9 mouse cellular contexts compared by ENCODE assay signal in the genomic region with DNA sequence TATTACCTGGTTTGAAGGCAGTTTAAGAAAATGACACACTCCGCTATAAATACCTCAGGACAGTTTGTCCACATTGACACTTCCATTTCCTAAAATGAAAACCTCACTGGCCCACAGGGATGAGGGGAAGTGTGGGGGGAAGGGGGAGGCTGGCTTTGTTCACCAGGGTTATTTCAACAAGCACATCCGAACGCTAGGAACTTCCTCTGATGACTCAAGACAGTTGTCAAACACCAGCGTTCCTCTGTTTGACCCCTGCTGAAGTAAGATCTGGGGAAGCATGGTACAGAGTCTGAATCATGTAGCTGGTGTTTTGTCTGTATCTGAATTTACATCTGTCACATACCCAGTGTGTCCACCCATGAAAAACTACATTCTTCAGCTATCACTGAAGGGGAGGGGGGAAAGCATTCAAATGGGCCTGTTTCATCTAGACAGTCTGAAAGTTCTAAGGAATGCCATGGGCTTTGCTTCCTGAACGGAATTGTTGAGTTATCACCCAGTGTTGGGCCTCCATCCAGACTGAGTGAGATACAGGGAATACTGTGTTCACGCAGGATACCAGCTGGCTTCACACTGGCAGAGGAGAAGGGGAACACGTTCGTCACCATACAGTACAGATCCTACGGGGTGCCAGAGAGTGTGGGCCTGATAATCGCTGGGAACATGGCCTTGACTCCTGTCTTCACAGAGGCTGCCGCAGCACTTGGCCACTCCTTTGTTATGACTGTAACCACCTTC. TPM values are rescaled to one million over a fixed set of nuclear protein-coding genes. Genes with fewer than 3 reads are reported as not detected.
DNase-seq lines count a peak whose midpoint lies in the region; ATAC-seq and TF ChIP-seq lines count a peak whose summit lies in the region.
"Had no signal": no experiment of that assay in that cellular context is flagged by ENCODE, and none has a peak within 500 bp of the region (broad histone marks: within the 10 kb centered on the region; RNA-seq: fewer than 3 reads in every experiment).

No protein-coding gene starts in this region.

- DNase-seq in gastrocnemius, adult 2 months: peak; percentile 58
- no peak for DNase-seq in gastrocnemius, adult 8-10 months (ENCODE audit: low spot score in 2 of 2)
- DNase-seq in CD4-positive, CD25-positive, alpha-beta regulatory T cell, adult 2 months (ENCODE audit: low read depth, low spot score): peak; percentile 50
- DNase-seq in lung, postnatal 10 days: peak; percentile 88
- DNase-seq in cerebellum, adult 8-10 months: no peak
- DNase-seq in MN1 (ENCODE audit: low spot score): no peak

- 0 out of 2 replicates have a peak, but pooled peaks cover 15% of the 10 kb centered on the region for H3K4me1 ChIP-seq in intestine, postnatal 0 days (replicated peaks; ENCODE audit: control insufficient read depth, insufficient read depth, low read length)

- H3K27ac ChIP-seq in gastrocnemius, adult 2 months: peak overlapping the region; percentile 76
- H3K27ac ChIP-seq in intestine, postnatal 0 days (ENCODE audit: low read depth, low read length): no peak overlapping the region
- H3K27ac ChIP-seq: limb, embryonic 12.5 days had no signal

- peak overlapping the region; percentile 50; the same call in 1 of the 2 replicates for H3K4me3 ChIP-seq in gastrocnemius, adult 2 months
- no peak overlapping the region for H3K4me3 ChIP-seq in intestine, postnatal 0 days (ENCODE audit: low read depth, low read length)
- H3K4me3 ChIP-seq: limb, embryonic 12.5 days had no signal

- intact Hi-C loops in gastrocnemius, adult 2 months (cut with DNase I): no loop called here

- TF ChIP-seq CTCF in gastrocnemius, adult 2 months (IDR thresholded peaks at IDR 0.05): no peak
- no peak for TF ChIP-seq CTCF in intestine, postnatal 0 days (IDR thresholded peaks at IDR 0.05; ENCODE audit: low read depth)

- H3K9me3 ChIP-seq in intestine, postnatal 0 days (ENCODE audit: control insufficient read depth): no peaks in the 10 kb centered on the region
- H3K9me3 ChIP-seq: limb, embryonic 12.5 days had no signal

- no peaks in the 10 kb centered on the region for H3K27me3 ChIP-seq in intestine, postnatal 0 days (replicated peaks; ENCODE audit: control insufficient read depth, insufficient read depth, low read length)
- H3K27me3 ChIP-seq: limb, embryonic 12.5 days had no signal

- ATAC-seq in erythroblast, adult 5-6 weeks (replicated peaks; ENCODE audit: low FRiP score, poor library complexity, severe bottlenecking): peak; percentile 34; the same call in 1 of the 2 replicates
- ATAC-seq in intestine, postnatal 0 days: peak; percentile 36; the same call in 1 of the 2 replicates

- WGBS in intestine, postnatal 0 days: 39% methylated on average over 11 of the region's 11 CpGs

- H3K9ac ChIP-seq in intestine, postnatal 0 days (ENCODE audit: low read depth, low read length): no peak overlapping the region
- H3K9ac ChIP-seq: limb, embryonic 12.5 days had no signal

- H3K4me2 ChIP-seq in intestine, postnatal 0 days (replicated peaks; ENCODE audit: low read depth): no peak overlapping the region
- H3K4me2 ChIP-seq: limb, embryonic 12.5 days had no signal

- H3K36me3 ChIP-seq in intestine, postnatal 0 days (ENCODE audit: control insufficient read depth, insufficient read depth): no peaks in the 10 kb centered on the region
- H3K36me3 ChIP-seq: limb, embryonic 12.5 days had no signal

RNA-seq across cellular contexts. Expression of a gene that starts 40.9 kb away (rescaled TPM):
- total RNA-seq in gastrocnemius, adult 2 months (2021): 10 to 100 TPM; 14.5 to 15.7 TPM
- 10 to 100 TPM; 10.4 to 12.6 (median 10.5) TPM for total RNA-seq in gastrocnemius, adult 8-10 months (2022)
- 28.4 and 32.2 TPM in 2 replicates for total RNA-seq in erythroblast, adult 5-6 weeks (2015; ENCODE audit: low replicate concordance)
- total RNA-seq in erythroblast, adult 5-6 weeks (2017; ENCODE audit: low replicate concordance): 51.6 and 76.8 TPM in 2 replicates
- 14.9 and 15.8 TPM in 2 replicates for polyA plus RNA-seq in intestine, postnatal 0 days (2015; fragmentation: Nextera tagmentation; extraction: Ambion mirVana)

Comparison
In these comparisons a context has a peak if more than half of its experiments do, and no peak if none do; other contexts are left out.
1. DNase-seq: peak in gastrocnemius, adult 2 months (single experiment), CD4-positive, CD25-positive, alpha-beta regulatory T cell, adult 2 months (single experiment) and lung, postnatal 10 days (single experiment); none in gastrocnemius, adult 8-10 months (0 of 2), cerebellum, adult 8-10 months (single experiment) and MN1 (single experiment).